Mouse (Mus musculus): ENCODE data around the gene Plekho1. TPM values are rescaled to one million over a fixed set of nuclear protein-coding genes. Genes with fewer than 3 reads are reported as not detected.

Plekho1 gene
- 73.1 to 144 TPM (median 131 TPM) in 3 replicates for total RNA-seq (2017)

DNA sequence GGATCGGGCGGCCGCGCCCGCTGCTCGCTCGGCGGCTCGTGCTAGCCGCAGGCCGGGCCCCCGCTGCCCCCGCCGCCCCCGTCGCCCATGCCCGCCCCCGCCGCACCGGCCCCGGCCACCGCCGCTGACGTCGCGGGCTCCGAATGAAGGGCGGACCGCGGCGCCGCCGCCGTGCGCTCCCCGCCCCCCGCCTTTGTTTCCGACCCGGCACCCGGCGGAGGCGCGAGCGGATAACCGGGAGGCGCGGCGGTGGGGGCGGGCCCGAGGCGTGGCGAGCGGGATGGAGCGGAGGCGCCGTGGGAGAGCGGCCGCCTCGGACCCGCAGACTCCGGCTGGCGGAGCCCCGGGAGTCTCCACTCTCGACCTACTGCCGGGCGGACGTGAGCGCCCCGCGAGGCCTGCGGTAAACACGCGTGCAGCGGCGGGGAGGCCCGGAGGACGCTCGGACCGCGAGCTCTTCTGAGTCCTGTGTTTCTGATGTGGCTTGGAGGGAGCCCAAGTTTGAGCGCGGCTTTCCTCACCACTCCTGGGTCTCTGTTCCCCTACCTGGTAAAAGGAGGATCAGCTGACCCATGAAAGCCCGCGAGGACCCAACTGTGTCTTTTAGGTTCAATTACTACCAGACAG, at the start of gene Plekho1:
Gene Plekho1, minus strand, starts transcription at position 200 of the 627 bp plus-strand sequence.
- 0 out of 2 replicates have a peak, but pooled peaks have one; percentile 6 for ATAC-seq (replicated peaks; ENCODE audit: insufficient number of reproducible peaks, low FRiP score, low TSS enrichment, poor library complexity, severe bottlenecking)

DNA sequence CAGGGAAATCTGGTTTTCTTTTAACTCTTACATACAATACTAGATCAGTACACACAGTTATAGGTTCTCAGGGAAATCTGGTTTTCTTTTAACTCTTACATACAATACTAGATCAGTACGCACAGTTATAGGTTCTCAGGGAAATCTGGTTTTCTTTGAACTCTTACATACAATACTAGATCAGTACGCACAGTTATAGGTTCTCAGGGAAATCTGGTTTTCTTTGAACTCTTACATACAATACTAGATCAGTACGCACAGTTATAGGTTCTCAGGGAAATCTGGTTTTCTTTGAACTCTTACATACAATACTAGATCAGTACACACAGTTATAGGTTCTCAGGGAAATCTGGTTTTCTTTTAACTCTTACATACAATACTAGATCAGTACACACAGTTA, 48.8 kb upstream of the Plekho1 start:
- ATAC-seq (replicated peaks; ENCODE audit: insufficient number of reproducible peaks, low FRiP score, low TSS enrichment, poor library complexity, severe bottlenecking) = 0 out of 2 replicates have a peak, but pooled peaks have one; percentile 53

GRCm38 (mm10) chr3:96043104-96043503, 47.3 kb upstream of the Plekho1 start:
- ATAC-seq (replicated peaks; ENCODE audit: insufficient number of reproducible peaks, low FRiP score, low TSS enrichment, poor library complexity, severe bottlenecking) = no peak

GRCm38 (mm10) chr3:96041079-96041478, 45.3 kb upstream of the Plekho1 start:
- ATAC-seq (replicated peaks; ENCODE audit: insufficient number of reproducible peaks, low FRiP score, low TSS enrichment, poor library complexity, severe bottlenecking) = no peak

DNA sequence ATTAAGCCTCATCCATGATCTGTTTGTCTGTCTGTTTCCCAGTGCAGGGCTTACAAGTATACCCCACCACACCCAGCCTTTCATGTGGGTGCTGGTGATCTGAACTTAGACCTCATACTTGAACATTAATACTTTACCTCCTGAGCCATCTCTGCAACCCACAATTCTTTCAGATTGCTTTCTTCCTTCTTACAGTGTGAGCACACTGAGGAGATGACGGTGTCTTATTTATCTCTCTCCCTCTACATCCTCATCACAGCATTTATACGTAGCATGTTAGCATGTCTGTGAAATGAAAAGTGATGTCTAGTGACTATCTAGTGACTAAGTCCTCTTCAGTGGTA, 44.8 kb upstream of the Plekho1 start:
- no peak for ATAC-seq (replicated peaks; ENCODE audit: insufficient number of reproducible peaks, low FRiP score, low TSS enrichment, poor library complexity, severe bottlenecking)

GRCm38 (mm10) chr3:96039857-96040662, 44.3 kb upstream of the Plekho1 start:
- no peak for ATAC-seq (replicated peaks; ENCODE audit: insufficient number of reproducible peaks, low FRiP score, low TSS enrichment, poor library complexity, severe bottlenecking)

- ATAC-seq (replicated peaks; ENCODE audit: insufficient number of reproducible peaks, low FRiP score, low TSS enrichment, poor library complexity, severe bottlenecking) = no peak
Observed at GRCm38 (mm10) chr3:96038851-96039250, 43.0 kb upstream of the Plekho1 start.

GRCm38 (mm10) chr3:96038156-96038555, 42.4 kb upstream of the Plekho1 start:
- ATAC-seq (replicated peaks; ENCODE audit: insufficient number of reproducible peaks, low FRiP score, low TSS enrichment, poor library complexity, severe bottlenecking) = no peak

GRCm38 (mm10) chr3:96036796-96037195, 41.0 kb upstream of the Plekho1 start:
- no peak for ATAC-seq (replicated peaks; ENCODE audit: insufficient number of reproducible peaks, low FRiP score, low TSS enrichment, poor library complexity, severe bottlenecking)

DNA sequence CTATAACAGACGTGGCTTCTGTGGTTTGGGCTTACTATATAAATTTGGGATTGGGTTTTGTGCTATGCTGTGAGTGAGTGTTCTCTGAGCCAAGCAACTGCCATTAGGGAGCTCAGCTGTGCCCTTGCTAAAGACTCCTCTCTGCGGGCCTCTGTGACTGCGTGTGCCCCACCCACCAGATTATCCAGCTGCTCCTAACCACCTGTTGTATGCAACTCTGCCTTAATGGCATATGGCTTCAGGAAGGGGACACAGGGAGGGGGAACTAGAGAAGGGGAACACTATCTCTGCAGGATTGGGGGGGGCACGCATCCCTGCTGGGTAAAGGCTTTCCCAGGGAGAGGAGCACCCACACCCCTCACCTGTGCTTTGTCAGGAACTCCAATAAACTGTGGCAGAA, 37.2 kb upstream of the Plekho1 start:
- ATAC-seq (replicated peaks; ENCODE audit: insufficient number of reproducible peaks, low FRiP score, low TSS enrichment, poor library complexity, severe bottlenecking) = no peak

DNA sequence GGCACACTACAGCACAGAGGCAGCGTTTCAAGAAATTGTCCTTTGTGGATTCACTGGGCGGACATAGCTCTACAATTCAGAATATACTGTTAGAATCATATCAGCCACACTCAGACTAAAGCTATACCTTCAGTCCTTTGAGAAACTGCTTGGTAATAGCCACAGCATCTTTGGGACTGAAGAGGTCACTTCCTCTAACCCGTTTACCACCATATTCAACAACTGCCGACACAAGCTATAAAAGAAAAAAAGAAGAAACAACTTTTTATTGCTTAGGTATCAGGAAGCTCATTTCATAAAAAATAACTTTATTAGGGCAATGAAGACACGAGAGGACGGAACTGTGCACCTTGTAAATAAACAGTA, 36.8 kb upstream of the Plekho1 start:
- peak; percentile 40; the same call in 1 of the 2 replicates for ATAC-seq (replicated peaks; ENCODE audit: insufficient number of reproducible peaks, low FRiP score, low TSS enrichment, poor library complexity, severe bottlenecking)

DNA sequence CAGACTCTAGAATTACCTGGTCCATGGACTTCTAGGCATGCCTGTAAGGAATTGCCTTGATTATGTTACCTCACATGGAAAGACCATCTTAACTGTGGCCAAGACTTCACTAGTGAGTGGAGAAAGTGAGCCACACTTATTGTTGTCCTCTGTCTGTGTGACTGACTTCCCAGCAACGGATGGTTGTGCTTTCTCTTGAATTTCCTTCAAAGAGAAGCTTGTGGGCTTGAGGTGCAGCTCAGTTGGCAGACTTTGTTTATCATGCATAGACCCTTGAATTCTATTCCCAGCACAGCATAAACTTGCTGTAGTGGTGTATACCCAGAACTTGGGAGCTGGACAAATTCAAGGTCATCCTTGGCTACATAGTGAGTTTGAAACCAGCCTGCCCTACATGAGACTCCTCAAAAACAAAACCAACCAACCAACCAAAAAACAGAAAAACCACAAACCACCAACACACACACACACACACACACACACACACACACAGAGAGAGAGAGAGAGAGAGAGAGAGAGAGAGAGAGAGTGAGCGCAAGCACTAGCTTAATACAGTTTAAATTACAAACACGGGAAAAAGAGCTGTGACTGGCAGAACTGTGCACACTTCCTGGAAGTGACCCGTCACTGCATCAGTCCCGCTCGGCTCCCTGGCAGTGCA, 36.3 kb upstream of the Plekho1 start:
- ATAC-seq (replicated peaks; ENCODE audit: insufficient number of reproducible peaks, low FRiP score, low TSS enrichment, poor library complexity, severe bottlenecking) = peak; percentile 38; the same call in 1 of the 2 replicates

DNA sequence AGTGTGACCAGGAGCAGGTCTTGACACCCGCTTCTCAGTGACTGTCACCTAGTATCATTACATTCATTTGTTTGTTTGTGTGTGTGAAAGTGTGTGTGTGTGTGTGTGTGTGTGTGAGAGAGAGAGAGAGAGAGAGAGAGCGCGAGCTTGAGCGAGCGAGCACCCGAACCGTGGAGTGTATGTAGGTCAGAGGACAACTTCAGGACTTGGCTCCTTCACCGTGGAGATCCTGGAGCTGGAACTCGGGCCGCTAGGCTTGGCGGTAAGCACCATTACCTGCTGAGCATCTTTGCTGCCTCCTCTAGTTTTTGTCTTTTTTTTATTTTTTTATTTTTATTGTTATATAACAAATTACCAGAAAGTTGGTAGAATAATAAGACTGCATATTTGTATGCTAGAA, 34.0 kb upstream of the Plekho1 start:
- no peak for ATAC-seq (replicated peaks; ENCODE audit: insufficient number of reproducible peaks, low FRiP score, low TSS enrichment, poor library complexity, severe bottlenecking)

DNA sequence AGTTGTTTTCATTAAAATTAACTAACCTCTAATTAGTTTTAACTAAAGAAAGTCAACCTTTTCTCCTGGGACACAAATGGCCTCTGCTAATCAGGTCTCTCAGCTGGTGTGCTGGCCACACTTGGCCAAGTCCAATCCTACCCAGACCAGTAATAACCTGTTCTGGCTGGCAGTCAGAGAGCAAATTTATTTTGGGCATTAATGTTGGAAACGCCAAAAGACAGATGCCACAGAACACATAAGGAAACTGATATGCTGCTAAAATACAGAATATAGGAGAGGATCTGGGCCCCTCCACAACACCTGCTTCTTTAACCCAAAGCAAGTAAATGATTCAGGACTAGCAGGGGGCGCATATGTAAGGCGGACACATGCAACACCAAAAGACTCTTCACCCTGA, 33.5 kb upstream of the Plekho1 start:
- ATAC-seq (replicated peaks; ENCODE audit: insufficient number of reproducible peaks, low FRiP score, low TSS enrichment, poor library complexity, severe bottlenecking) = no peak

DNA sequence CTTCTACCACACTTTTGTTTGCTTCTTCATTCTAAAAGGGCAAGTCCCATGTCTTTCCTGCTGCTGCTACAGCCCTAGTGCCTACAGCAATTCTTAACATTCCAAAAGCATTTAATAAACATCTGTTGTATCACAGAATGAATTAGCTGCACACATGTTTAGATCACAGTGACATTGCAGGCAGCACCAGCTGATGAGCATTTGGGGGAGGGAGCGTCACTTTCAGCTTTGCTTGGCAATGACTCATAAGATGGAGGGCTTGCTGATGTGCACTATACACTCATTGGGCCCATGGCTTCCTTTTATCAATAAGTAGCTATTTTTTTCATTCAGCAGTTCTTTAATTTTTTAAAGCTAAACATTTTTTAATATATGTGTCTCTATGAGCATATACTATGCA, 32.1 kb upstream of the Plekho1 start:
- ATAC-seq (replicated peaks; ENCODE audit: insufficient number of reproducible peaks, low FRiP score, low TSS enrichment, poor library complexity, severe bottlenecking) = no peak

- no peak for ATAC-seq (replicated peaks; ENCODE audit: insufficient number of reproducible peaks, low FRiP score, low TSS enrichment, poor library complexity, severe bottlenecking)
Observed at GRCm38 (mm10) chr3:96027145-96027544, 31.3 kb upstream of the Plekho1 start.

GRCm38 (mm10) chr3:96021421-96022128, 25.8 kb upstream of the Plekho1 start:
- ATAC-seq (replicated peaks; ENCODE audit: insufficient number of reproducible peaks, low FRiP score, low TSS enrichment, poor library complexity, severe bottlenecking) = no peak

DNA sequence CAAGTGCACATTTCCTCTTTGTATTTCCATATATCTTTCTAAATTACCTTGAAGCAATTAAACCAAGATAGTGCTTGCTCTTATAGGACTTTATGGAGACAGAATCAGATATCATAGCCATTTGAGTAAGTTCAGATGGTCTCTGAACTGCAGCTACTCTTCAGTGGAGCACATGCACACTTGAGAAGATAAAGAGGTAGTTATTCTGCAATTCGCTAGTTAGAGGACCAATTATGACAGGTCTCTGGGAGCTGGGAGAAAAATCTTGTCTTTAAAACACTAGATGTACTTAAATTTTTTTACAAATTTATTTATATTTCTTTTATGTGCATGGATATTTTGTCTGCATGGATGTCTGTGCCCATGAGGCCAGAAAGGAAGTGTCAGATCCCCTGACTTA, 24.9 kb upstream of the Plekho1 start:
- no peak for ATAC-seq (replicated peaks; ENCODE audit: insufficient number of reproducible peaks, low FRiP score, low TSS enrichment, poor library complexity, severe bottlenecking)

- no peak for ATAC-seq (replicated peaks; ENCODE audit: insufficient number of reproducible peaks, low FRiP score, low TSS enrichment, poor library complexity, severe bottlenecking)
Observed at GRCm38 (mm10) chr3:96017461-96017860, 21.7 kb upstream of the Plekho1 start.

All from monocyte, adult 5-6 weeks (primary cell).